Mouse (Mus musculus): ENCODE data around the gene M1ap.

M1ap gene

DNA sequence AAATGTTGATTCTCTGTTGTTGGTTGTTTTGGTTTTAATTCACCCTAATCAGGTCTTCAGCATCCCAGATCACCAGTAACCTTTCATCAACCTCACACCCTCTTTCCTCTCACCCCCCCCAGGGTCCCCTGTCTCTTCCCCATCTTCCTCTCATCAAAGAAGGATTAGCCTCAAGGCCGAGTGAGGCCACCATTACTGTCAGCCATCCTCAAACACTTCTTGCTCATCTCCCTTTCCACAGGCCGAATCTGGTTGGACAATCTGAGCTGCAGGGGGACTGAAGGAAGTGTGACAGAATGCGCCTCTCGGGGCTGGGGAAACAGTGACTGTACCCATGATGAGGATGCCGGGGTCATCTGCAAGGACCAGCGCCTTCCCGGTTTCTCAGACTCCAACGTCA, 90.5 kb downstream of the M1ap start:
- DNase-seq, result no peak

DNA sequence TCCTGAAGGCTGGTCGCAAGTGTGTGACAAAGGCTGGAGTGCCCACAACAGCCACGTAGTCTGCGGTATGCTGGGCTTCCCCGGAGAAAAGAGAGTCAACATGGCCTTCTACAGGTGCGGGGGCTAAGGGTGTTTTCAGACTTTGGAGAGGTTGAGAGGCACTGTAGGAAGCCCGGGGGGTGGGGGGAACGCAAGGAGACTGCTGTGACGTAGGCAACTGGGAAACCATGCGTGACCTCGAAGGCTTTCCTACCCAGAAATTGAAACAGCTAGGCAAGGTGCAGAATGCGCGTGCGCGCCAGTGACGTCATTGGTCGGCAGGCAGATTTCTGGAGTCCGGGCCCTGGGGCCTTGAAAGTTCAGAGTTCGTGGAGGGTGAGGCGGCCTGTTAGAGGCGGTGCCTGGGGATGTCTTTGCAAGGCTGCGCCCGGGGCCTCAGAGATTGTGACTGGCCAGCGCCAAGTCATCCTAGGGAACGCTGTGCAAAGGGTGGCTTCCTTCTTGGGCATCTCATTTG, 91.9 kb downstream of the M1ap start:
- DNase-seq, result peak; percentile 93

DNA sequence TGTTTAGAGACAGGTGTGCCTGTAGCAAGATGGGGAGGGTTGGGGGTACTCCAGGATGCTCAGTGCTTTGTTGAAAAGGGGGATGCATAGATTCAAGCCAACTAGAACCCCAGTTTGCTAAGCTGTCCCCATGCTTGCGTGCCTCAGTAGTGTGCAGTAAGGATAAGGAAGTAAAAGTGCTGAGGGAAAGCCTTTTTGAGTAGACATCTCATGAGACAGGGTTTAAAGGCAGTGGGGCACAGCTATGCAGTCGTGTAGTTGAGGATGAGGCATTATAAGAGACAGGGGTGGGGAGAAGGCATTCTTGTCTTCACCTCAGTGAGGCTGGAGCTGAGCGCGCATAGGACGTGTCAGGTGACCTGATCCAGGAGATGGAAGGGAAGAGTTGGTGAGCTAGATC, 93.9 kb downstream of the M1ap start:
- DNase-seq, result no peak

DNA sequence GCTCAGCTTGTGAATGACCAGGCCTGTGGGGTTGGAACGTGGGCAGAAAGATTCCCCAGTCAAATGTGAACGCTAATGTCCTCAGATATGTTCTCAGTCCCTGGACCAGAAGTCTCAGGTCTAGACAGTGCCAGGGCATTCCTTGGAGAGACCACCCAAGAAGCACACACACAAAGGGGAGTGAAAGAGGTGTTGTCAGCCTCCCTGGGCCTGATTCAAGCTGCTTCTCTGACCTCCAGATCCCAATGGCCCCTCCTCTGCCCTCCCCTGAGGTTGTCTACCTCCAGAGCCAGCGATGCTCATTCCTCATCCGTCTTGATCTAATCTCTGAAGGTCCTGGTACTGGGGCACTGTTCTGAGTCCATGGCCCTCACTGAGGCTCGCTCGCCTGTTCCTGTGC, 96.9 kb downstream of the M1ap start:
- no peak for DNase-seq

DNA sequence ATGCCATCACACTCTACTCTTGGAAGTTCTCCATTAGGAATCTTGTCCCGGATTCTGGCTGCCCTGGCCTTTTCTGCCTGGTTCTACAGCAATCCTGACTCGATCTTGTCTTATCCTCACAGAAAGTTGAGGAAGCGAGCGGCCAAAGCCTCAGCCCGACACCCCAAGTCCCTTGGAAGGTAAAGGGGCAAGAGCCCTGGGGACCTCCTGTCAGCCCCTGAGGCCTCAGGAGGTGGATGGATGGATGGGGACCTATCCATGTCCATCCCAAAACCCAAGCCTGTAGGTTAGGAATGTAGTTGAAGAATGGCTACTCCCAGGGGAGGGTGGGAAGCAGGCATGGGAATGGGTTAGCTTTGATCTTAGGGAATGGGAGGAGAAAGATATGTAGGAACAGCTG, 97.3 kb downstream of the M1ap start:
- DNase-seq, result no peak

DNA sequence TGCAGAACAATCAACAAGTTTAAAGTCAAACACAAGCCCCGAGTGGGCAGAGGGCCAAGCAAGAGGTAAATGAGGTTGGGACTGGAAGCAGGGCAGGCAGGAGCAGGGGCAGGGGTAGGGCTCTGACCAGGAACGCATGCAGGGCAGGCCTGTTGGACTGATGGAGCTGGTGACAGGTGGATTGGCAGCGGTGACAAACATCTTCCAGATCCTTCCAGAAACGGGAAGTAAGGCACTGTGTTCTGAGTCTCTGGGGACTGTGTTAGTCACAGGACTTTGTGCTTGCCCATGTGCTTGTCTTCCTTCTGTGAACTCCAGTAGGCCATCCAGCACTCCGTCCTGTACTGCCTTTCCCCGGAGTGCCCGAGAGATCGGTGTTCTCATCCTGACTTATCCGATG, 98.0 kb downstream of the M1ap start:
- DNase-seq, result peak; percentile 47

DNA sequence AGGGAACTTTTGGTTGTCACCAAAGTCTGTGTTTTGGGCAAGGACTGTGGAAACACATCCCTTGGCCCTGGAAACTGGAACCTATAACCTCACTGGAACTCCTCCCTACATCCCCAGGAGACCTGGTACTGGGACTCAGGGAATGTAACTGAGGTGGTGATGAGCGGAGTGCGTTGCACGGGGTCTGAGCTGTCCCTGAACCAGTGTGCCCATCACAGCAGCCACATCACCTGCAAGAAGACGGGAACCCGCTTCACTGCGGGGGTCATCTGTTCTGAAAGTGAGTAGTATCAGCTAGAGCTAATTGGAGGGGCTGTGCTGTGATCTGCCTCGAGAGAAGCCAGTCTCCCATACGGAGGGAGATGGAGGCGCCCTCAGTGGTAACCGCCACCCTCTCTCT, 102.7 kb downstream of the M1ap start:
- DNase-seq, result no peak

DNA sequence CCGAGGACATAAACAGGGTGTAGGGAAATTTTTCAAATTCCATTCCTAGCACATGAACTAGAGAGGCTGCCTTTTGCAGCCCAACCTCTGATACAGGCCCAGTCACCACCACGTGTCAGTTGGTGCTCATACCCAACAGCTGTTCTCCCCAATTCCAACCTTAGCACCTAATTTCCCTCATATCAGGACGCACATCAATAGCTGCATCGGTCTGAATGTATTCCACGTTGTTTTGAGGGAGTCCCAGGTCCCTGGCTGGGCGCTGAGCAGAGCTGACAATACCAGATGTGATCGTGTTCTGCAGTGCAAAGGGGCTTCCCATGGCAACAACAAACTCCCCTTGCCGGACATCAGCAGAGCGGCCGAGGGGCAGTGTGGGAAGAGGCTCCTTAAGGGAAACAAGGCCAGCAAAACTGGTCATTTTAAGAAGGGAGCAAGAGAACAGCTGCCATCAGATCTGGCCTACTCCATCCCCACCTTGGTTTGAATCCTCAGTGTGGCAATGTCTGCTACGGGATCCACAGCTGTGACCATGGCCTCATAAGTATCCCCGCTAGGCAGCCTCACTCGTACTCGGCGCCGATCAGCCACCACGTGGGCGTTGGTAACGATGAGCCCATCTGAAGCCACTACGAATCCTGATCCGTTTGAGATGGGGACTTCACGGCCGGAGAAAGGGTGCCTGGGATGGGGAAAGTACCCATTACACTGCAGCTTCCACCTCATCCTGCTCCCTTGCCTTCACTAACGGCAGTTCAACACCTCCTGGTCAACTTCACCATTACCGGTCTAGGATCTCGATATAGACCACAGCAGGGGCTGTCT, 106.6 kb downstream of the M1ap start:
- DNase-seq, result peak; percentile 52

DNA sequence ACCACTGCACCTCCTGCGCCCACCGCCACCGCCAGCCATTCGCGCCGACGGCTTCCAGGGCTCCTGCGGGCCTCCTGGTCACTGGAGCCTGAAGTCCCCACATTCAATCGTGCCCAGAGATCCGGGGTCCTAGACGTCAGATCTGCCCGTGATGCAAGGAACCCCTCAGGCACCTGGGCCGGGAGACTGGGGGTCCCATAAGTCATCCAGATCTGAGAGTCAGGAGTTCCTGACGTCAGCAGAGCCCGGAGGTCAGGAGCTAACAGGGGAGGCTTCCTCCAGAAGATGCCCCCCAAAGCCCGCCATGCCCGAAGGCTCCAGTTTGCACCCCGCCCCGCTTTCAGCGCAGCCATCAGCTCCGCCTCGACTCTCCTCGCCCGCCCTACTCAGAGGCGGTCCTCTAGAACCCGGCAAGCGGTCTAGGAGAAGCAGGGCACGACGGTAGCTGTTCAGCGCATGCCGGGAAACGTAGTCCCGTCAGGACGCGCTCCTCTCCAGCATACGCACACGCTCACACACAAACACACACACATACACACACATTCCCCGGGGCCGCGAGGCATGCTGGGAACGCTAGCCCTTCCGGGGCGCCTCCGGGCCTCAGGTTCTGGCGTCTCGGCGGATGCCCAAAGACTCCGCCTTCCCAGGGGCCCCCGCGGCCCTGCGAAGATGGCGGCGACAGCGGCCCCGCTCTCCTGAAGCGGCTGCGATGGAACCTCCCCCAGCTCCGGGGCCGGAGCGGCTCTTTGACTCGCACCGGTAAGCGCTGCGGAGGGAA, 107.6 kb downstream of the M1ap start, which contains the start of gene Aup1:
Aup1 (plus strand) TSS at position 448 of the 778 bp plus-strand sequence.
- peak; percentile 97 for DNase-seq

DNA sequence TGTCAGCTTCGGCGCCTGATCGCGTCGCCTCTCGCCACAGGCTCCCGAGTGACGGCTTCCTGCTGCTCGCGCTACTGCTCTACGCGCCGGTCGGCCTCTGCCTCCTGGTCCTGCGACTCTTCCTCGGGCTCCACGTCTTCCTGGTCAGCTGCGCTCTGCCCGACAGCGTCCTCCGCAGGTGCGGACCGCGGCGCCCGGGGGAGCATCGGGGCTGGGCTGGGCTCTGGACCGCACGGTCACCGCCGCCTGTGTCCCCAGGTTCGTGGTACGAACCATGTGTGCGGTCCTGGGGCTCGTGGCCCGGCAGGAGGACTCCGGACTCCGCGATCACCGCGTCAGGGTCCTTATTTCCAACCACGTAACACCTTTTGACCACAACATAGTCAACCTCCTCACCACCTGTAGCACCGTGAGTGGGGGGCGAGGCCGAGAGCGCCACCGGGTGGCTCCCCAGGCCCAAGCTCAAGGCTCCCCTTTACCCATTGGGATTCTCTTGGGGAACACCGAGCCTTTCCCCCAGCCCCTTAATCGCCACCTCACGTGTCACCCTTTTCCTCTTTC, 108.2 kb downstream of the M1ap start, which contains the start of gene Htra2:
Htra2 (minus strand) TSS at position 403 of the 561 bp plus-strand sequence.
- peak; percentile 60 for DNase-seq

DNA sequence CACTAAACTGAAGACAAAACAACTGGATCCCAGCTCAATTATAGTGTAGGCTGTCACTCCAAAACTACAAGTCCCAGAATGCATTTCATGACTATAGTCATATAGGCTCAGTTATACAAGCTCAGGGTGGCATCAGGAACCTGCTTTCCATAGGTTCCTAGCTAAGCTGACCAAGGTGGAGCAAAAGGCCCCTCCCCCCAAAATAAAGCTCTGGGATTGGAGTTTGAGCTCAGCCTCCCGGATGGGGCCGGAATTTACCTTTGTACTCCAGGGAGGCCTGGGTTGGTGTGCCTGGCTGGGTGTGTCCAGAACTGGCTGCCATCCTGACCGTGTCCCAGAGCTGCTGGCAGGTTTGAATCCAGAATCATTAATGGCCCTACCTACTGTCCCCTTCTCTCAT, 111.1 kb downstream of the M1ap start, which contains the start of gene Dqx1:
Dqx1 (plus strand) TSS at position 55 of the 400 bp plus-strand sequence.
- DNase-seq, result peak; percentile 76

DNA sequence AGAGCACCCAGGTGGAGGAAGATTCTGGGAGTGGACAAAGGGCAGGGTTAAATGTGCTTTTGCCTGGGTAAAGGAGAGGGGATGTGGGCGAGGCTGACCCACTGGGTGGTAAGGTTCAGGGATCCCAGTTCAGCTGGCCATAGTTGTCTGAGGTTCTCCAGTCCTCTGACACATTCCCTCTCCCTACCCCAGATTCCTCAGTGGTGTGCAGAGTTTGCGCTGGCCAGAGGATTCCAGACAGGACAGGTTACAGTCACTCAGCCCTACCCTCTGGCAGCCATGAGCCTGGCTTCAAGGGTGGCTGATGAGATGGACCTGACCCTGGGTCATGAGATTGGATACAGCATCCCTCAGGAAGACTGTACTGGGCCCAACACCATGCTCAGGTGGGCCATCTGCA, 112.0 kb downstream of the M1ap start:
- DNase-seq, result no peak

DNA sequence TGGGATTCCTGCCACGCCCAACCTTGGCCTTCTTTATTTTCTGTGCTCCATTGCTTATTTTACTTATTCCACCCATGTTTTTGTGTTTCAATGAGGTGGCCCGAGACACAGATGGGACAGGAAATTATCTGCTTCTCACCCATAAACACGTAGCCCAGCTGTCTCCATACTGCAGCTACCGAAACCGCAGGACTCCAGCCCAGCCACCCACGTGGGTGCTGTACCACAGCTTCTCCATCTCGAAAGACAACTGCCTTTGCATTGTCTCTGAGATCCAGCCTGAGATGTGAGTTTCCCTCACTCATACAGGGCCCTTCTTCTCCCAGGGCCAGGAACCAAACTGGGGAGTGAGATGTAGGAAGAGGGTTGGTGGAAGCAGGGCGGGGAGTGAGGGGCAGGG, 119.3 kb downstream of the M1ap start:
- no peak for DNase-seq

DNA sequence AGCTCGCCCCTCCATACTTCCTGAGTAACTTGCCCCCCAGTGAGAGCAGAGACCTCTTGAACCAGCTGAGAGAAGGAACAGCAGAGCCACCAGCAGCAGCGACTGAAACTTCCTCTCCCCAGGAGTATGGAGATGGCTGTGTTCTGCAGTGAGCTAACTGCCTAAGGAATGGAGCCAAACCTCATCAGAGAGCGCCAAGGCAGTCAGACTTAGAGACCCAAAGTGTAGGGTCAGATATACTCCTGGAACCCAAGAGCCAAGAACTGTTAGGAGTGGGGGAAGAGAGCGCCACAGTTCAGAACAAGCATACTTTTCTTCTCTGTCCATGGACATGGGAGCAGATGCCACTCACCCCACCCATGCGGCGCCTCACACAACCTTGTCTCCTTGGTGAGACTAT, 119.7 kb downstream of the M1ap start:
- DNase-seq, result no peak

DNA sequence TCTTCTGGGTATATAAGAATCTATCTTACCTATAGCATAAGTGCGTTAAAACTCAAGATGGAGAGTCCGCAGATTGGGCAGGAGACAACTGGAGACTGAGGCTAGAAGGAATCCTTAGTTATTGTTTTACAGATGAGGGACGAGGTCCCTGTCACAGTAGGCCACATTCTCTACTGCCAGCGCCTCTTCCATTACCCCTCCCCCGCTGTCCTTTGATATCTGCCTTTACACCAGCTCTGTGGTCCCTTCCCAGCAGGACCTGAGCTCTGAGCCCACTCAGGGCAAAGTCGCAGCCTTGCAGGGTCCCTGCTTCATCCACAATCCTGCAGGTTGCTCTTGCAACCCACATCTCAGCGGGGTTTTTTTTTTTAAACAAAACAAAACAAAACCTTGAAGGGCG, 121.5 kb downstream of the M1ap start:
- no peak for DNase-seq

DNA sequence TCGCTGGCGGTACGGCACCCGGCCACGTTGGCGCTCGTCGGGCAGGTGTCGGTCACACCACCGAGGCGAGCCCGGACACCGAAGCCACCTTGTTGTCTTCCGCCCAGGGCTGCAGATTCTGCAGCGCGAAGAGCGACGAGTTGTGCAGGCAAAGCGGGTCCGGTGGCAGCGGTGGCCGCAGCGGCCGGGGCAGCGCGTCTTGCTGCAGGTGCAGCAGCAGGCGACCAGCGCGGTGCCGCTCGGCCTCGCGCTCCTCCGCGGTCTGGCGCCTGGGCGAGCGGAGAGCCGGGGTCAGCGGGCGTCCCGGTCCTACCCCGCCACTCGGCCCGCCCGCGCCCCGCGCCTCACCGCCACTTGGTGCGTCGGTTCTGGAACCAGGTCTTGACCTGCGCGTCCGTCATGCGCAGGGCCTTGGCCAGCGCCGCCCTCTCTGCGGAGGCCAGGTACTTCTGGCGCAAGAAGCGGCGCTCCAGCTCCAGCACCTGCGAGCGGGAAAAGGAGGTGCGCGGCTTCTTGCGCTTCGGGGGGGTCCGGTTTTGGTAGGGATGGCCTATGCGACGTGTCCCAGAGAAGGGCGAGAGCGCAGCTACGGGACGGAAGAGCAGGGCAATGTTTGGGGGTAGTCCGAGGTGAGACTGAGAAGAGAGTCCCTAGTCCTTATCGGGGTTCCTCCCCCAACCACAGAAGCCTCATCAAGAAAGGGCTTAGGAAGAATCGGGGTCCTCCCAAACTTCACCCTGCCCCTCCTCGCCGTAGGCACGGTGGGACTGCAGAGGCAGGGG, 122.2 kb downstream of the M1ap start:
- DNase-seq, result peak; percentile 37

DNA sequence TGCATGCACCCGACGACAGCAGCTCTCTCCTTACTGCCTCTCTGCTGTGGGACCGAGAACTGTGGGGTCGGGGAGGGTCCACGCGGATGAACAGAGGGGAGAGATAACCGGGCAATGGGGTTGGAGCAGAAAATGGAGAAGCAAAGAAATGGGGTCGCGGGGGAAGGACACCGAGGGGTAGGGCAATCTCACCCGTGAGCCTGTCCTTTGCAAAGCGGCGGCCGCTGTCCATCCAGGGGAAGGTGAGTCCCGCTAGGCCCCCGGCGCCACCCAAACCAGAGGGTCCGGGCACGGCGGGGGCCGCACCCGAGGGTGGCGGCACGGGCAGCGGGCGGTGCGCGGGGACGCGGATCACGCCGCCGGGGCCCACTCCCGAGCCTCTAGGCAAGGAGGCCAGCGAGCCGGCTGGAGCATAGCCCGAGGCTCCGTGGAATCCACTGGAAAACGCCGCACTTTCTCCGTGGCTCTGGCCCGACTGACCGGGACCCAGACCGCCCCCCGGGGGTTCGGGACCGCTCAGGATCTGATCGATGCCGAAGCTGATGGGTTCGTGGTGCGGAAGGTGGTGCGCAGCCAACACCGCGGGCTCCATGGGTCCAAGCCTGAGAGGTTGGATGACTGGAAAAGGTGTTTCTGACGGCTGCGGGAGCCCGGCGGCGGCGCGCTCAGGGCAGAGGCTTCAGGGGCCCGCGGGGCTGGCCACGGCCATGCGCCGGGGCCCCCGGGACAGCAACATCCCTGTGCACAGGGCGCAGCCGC, 123.0 kb downstream of the M1ap start:
- DNase-seq, result no peak

DNA sequence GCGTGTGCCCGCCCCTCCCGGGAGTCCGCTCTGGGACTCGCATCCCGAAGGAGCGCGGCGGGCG, 123.4 kb downstream of the M1ap start, which contains the start of gene Tlx2:
Tlx2 (minus strand) TSS at position 47 of the 64 bp plus-strand sequence.
- no peak for DNase-seq

DNA sequence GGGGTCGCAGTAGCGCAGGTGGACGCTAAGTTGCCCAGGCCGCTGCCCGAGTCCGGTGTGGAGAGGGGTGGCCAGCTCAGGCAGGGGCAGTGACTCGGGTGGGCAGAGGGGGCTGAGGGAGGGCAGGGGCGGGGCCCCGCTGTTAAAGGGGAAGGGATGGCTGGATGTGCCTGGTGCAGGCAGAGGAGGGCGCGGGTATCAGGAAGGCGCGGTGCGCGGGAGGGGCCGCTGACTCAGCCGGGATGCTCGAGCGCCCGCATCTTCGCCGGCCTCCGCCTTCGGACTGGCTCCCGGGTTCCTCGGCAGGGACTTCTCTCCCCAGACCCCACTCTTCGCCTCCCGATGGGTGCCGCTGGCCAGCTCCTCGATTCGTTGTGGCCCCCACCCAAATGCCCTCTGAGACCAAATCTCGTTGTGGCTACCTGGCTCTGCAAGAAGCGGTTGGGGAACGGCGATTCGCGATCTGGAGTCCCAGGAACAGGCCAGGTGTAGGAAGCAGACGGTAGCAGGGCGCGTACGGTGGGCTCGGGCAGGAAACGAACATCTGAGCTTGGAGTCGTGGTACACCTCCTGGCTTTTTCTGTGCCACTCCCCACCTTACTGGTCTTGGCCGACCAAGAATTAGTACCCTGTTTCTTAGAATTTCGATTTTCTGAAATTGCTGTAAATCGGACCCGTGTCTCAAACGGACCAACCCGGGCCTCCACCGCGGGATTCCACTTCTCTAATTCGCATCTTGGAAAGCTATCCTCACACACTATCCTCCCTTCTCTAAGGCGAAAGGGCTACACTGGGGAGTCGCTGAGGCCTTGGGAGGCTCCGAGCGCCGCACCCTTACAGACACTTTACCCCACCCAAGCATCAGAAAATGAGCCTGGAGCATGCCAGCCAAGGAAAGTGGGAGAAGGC, 123.9 kb downstream of the M1ap start:
- no peak for DNase-seq

DNA sequence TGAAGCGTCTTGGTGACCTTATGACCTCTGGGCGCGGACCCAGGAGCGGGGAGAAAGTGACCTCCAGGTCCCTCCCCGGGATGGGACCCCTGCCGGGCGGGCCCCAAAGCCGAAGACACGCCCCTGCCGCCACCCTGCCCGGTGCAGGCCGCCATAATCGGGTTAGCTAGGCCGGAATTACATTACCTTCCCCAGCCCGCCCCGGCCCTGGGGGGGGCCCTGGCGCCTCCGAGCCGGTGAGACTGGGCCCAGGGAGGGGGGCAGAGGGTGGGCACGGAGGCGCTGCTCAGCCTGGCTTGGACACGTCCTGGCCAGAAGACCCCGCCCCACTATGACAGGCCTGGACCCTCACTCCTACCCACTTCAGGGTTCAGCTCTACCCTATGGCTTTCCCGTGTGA, 124.5 kb downstream of the M1ap start:
- no peak for DNase-seq

DNA sequence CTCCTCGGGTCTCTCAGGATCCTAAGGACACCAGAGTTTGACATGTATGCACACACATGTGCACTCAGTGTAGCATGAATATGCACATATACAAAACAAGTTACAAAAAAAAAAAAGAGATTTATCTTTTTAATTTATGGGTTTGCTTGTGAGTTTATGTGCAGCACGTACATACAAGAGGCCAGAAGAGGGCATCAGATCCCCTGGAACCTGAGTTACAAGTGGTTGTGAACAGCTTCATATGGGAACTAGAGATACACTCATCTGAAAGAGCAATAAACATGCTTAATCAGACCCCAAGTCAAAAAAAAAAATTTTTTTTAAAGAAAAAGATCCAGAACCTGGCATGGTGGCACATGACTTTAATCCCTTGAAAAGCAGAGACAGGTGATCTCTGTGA, 128.3 kb downstream of the M1ap start:
- no peak for DNase-seq

Measured in kidney, postnatal 10 days (tissue).